In genomic region chr1:76942730-76943129, GRCm38 (mm10) we compare ENCODE assay signal across 9 mouse cellular contexts.
DNase-seq lines count a peak whose midpoint lies in the region; ATAC-seq and TF ChIP-seq lines count a peak whose summit lies in the region.
"Had no signal": no experiment of that assay in that cellular context is flagged by ENCODE, and none has a peak within 500 bp of the region (broad histone marks: within the 10 kb centered on the region; RNA-seq: fewer than 3 reads in every experiment).

No protein-coding gene starts in this region.

- no peaks in the 10 kb centered on the region for H3K27me3 ChIP-seq in heart, adult 2 months (ENCODE audit: control insufficient read depth, insufficient read depth, low read length)
- no peaks in the 10 kb centered on the region for H3K27me3 ChIP-seq in heart, embryonic 11.5 days (ENCODE audit: control insufficient read depth, insufficient read depth, low read length)
- no peaks in the 10 kb centered on the region for H3K27me3 ChIP-seq in liver, embryonic 11.5 days (replicated peaks; ENCODE audit: control insufficient read depth, insufficient read depth, low read length)

- no peak overlapping the region for H3K4me3 ChIP-seq in heart, adult 2 months
- no peak overlapping the region for H3K4me3 ChIP-seq in heart, embryonic 11.5 days (ENCODE audit: low read depth, low read length)
- no peak overlapping the region for H3K4me3 ChIP-seq in liver, embryonic 11.5 days (ENCODE audit: low read depth, low read length)

- H3K9me3 ChIP-seq in heart, embryonic 11.5 days (replicated peaks; ENCODE audit: control insufficient read depth, low read length): no peaks in the 10 kb centered on the region
- no peaks in the 10 kb centered on the region for H3K9me3 ChIP-seq in liver, embryonic 11.5 days (ENCODE audit: control insufficient read depth, low read length)

- no peak for ATAC-seq in heart, embryonic 11.5 days (replicated peaks; ENCODE audit: insufficient number of reproducible peaks, low FRiP score, low TSS enrichment)
- no peak for ATAC-seq in liver, embryonic 11.5 days (replicated peaks; ENCODE audit: low FRiP score)

- TF ChIP-seq POLR2A in heart, adult 2 months (IDR thresholded peaks at IDR 0.05; ENCODE audit: insufficient read depth, low read depth, low read length): no peak
- TF ChIP-seq POLR2A in brain, embryonic 14.5 days (IDR thresholded peaks at IDR 0.05; ENCODE audit: borderline replicate concordance, extremely low read depth, insufficient read depth, insufficient read length, poor library complexity, severe bottlenecking): no peak

- H3K27ac ChIP-seq in heart, adult 2 months: peak overlapping the region; percentile 34; the same call in 1 of the 2 replicates
- H3K27ac ChIP-seq in heart, embryonic 11.5 days (ENCODE audit: low read depth, low read length): no peak overlapping the region
- H3K27ac ChIP-seq in liver, embryonic 11.5 days (ENCODE audit: low read depth, low read length): no peak overlapping the region

- no peak overlapping the region for H3K4me2 ChIP-seq in heart, embryonic 11.5 days
- H3K4me2 ChIP-seq in liver, embryonic 11.5 days: no peak overlapping the region

- TF ChIP-seq CTCF in heart, adult 2 months (IDR thresholded peaks at IDR 0.05): peak; percentile 37
- no peak for TF ChIP-seq CTCF in brain, embryonic 14.5 days (IDR thresholded peaks at IDR 0.05; ENCODE audit: borderline replicate concordance, extremely low read depth, insufficient read depth, insufficient read length)

- H3K4me1 ChIP-seq in heart, adult 2 months (ENCODE audit: control insufficient read depth, insufficient read depth, low read length): no peaks in the 10 kb centered on the region; the same call in 1 of the 2 replicates
- H3K4me1 ChIP-seq in heart, embryonic 11.5 days (ENCODE audit: control insufficient read depth, insufficient read depth, low read length): no peaks in the 10 kb centered on the region
- H3K4me1 ChIP-seq in liver, embryonic 11.5 days (replicated peaks; ENCODE audit: control insufficient read depth, insufficient read depth, low read length): no peaks in the 10 kb centered on the region

- peak; percentile 42 to 72 for DNase-seq in heart, adult 2 months
- DNase-seq in 3T3-L1 (ENCODE audit: low read depth, low spot score): peak; percentile 6
- DNase-seq in brain, embryonic 14.5 days (ENCODE audit: low read depth): peak; percentile 79
- peak; percentile 42 for DNase-seq in heart, postnatal 4 days
- DNase-seq in lung, postnatal 14 days: peak; percentile 68
- DNase-seq in liver, embryonic 11.5 days (ENCODE audit: low spot score): no peak
- DNase-seq in urinary bladder, postnatal 10 days (ENCODE audit: low spot score): no peak

- TF ChIP-seq EP300 in heart, adult 2 months (IDR thresholded peaks at IDR 0.05; ENCODE audit: insufficient read depth, low read depth, low read length): no peak

- H3K36me3 ChIP-seq in heart, adult 2 months (ENCODE audit: control insufficient read depth, insufficient read depth, low read length): no peaks in the 10 kb centered on the region
- no peaks in the 10 kb centered on the region for H3K36me3 ChIP-seq in heart, embryonic 11.5 days (ENCODE audit: control insufficient read depth, insufficient read depth, low read length)
- H3K36me3 ChIP-seq in liver, embryonic 11.5 days (ENCODE audit: control insufficient read depth, insufficient read depth, low read length): no peaks in the 10 kb centered on the region
- H3K36me3 ChIP-seq: G1E had no signal

- H3K9ac ChIP-seq in heart, adult 2 months (ENCODE audit: low read depth, low read length): no peak overlapping the region
- no peak overlapping the region for H3K9ac ChIP-seq in heart, embryonic 11.5 days (ENCODE audit: low read depth, low read length)
- H3K9ac ChIP-seq in liver, embryonic 11.5 days (ENCODE audit: low read depth, low read length): no peak overlapping the region

- WGBS in heart, adult 2 months: 15% methylated on average over 3 of the region's 3 CpGs
- 41% methylated on average over 3 of the region's 3 CpGs for WGBS in heart, embryonic 11.5 days (ENCODE audit: insufficient replicate concordance)
- 39% methylated on average over 3 of the region's 3 CpGs for WGBS in liver, embryonic 11.5 days

- H3K79me2 ChIP-seq in heart, adult 2 months (replicated peaks; ENCODE audit: control insufficient read depth, insufficient read depth, low read length): no peaks in the 10 kb centered on the region

- intact Hi-C loops in heart, adult 2 months (cut with DNase I): loop anchor here (10.0 kb wide), 1 partner anchor 102 kb away; no protein-coding TSS in a partner anchor

Comparison
In these comparisons a context has a peak if more than half of its experiments do, and no peak if none do; other contexts are left out.
1. DNase-seq: peak in heart, adult 2 months (2 of 2), 3T3-L1 (single experiment), brain, embryonic 14.5 days (single experiment), heart, postnatal 4 days (single experiment) and lung, postnatal 14 days (single experiment); none in liver, embryonic 11.5 days (single experiment) and urinary bladder, postnatal 10 days (single experiment).